Mouse (Mus musculus) MEL (cell line): Measurements from ENCODE around the gene Myl12a. TPM values are rescaled to one million over a fixed set of nuclear protein-coding genes. Genes with fewer than 3 reads are reported as not detected.
A peak's percentile ranks its signal among the peaks of the same experiment; 100 is the strongest.

ENCODE experiments used
- DNase-seq: peaks from one replicate; pipeline ENCODE4 v3.0.0; 2011; ENCODE audit warnings: low read depth, low spot score
- H3K27ac ChIP-seq: 2 replicates; pipeline ENCODE4 v1.5.1; 2012; ENCODE audit warnings: low read depth, mild to moderate bottlenecking, control low read depth, low read length, moderate library complexity; ENCODE audit not compliant: control insufficient read depth
- H3K27me3 ChIP-seq, 2 experiments: fragments of 150-350 bp in 1 of 2; sonication (generic) in 1 of 2; 2 replicates each; pipeline ENCODE4 v1.6.1; 2012; ENCODE audit warnings: low read length in 2 of 2, mild to moderate bottlenecking in 2 of 2, improper control_type of control experiment in 1 of 2, moderate library complexity in 1 of 2; ENCODE audit not compliant: insufficient read depth in 2 of 2, control insufficient read depth in 1 of 2
- H3K36me3 ChIP-seq, 2 experiments: 2 replicates each; pipeline ENCODE4 v1.6.1; 2012 to 2014; ENCODE audit warnings: low read length in 2 of 2, improper control_type of control experiment in 1 of 2, inconsistent platforms in 1 of 2, mild to moderate bottlenecking in 1 of 2; ENCODE audit not compliant: insufficient read depth in 2 of 2, control insufficient read depth in 1 of 2
- H3K4me1 ChIP-seq, 2 experiments: fragments of 150-350 bp in 1 of 2; sonication (generic) in 1 of 2; 2 replicates each; pipeline ENCODE4 v1.6.1; 2012; ENCODE audit warnings: low read length in 2 of 2, improper control_type of control experiment in 1 of 2, mild to moderate bottlenecking in 1 of 2; ENCODE audit not compliant: insufficient read depth in 2 of 2, control insufficient read depth in 1 of 2
- H3K4me3 ChIP-seq, 2 experiments: fragments of 150-350 bp in 1 of 2; sonication (generic) in 1 of 2; 2 replicates each; pipeline ENCODE4 v1.5.1; 2012; ENCODE audit warnings: low read depth in 2 of 2, low read length in 2 of 2, mild to moderate bottlenecking in 2 of 2, moderate library complexity in 2 of 2, control low read depth in 1 of 2, improper control_type of control experiment in 1 of 2; ENCODE audit not compliant: control insufficient read depth in 1 of 2, insufficient read depth in 1 of 2
- H3K79me2 ChIP-seq: 2 replicates; pipeline ENCODE4 v1.6.1; 2012; ENCODE audit warnings: mild to moderate bottlenecking, low read length, moderate library complexity; ENCODE audit not compliant: control insufficient read depth, poor library complexity, insufficient read depth
- H3K9ac ChIP-seq: 2 replicates; pipeline ENCODE4 v1.6.1; 2012; ENCODE audit warnings: low read depth, mild to moderate bottlenecking, control low read depth, low read length, moderate library complexity; ENCODE audit not compliant: control insufficient read depth, poor library complexity, severe bottlenecking
- H3K9me3 ChIP-seq: fragments of 150-350 bp; sonication (generic); replicated peaks from 2 replicates; pipeline ENCODE4 v1.6.1; 2012; ENCODE audit warnings: mild to moderate bottlenecking, low read length, improper control_type of control experiment, moderate library complexity; ENCODE audit not compliant: insufficient read depth
- CHD1 ChIP-seq: IDR thresholded peaks from 2 replicates; pipeline ENCODE4 v1.6.1; 2012; ENCODE audit warnings: low read depth, mild to moderate bottlenecking, inconsistent platforms, low read length, improper control_type of control experiment
- CHD2 ChIP-seq: IDR thresholded peaks from 2 replicates; pipeline ENCODE4 v1.6.1; 2011; ENCODE audit warnings: low read length, improper control_type of control experiment
- CTCF ChIP-seq, 3 experiments: IDR thresholded peaks in 2 of 3; conservative IDR thresholded peaks in 1 of 3; 2 replicates each; pipeline ENCODE4 v1.5.1; 2011 to 2012; ENCODE audit warnings: low read length in 3 of 3, low read depth in 2 of 3, mild to moderate bottlenecking in 2 of 3, improper control_type of control experiment in 1 of 3, inconsistent platforms in 1 of 3, mixed read lengths in 1 of 3, moderate library complexity in 1 of 3; ENCODE audit not compliant: control insufficient read depth in 1 of 3, insufficient read depth in 1 of 3, poor library complexity in 1 of 3, severe bottlenecking in 1 of 3
- E2F4 ChIP-seq: IDR thresholded peaks from 2 replicates; pipeline ENCODE4 v1.6.1; 2011; ENCODE audit warnings: low read depth, low read length, improper control_type of control experiment, borderline replicate concordance
- ELF1 ChIP-seq: IDR thresholded peaks from 2 replicates; pipeline ENCODE4 v1.6.1; 2014; ENCODE audit warnings: low read depth, mild to moderate bottlenecking, inconsistent platforms, low read length, improper control_type of control experiment, moderate library complexity
- EP300 ChIP-seq, 2 experiments: IDR thresholded peaks; 2 replicates each; pipeline ENCODE4 v1.6.1; 2011; ENCODE audit warnings: improper control_type of control experiment in 2 of 2, low read length in 2 of 2, low read depth in 1 of 2, mild to moderate bottlenecking in 1 of 2
- ETS1 ChIP-seq: IDR thresholded peaks from 2 replicates; pipeline ENCODE4 v1.6.1; 2012; ENCODE audit warnings: low read depth, mild to moderate bottlenecking, inconsistent platforms, low read length, improper control_type of control experiment, moderate library complexity
- GABPA ChIP-seq: IDR thresholded peaks from 2 replicates; pipeline ENCODE4 v1.6.1; 2012; ENCODE audit warnings: low read depth, mild to moderate bottlenecking, inconsistent platforms, low read length, improper control_type of control experiment, moderate library complexity
- HCFC1 ChIP-seq: IDR thresholded peaks from 2 replicates; pipeline ENCODE4 v1.6.1; 2012; ENCODE audit warnings: low read depth, mild to moderate bottlenecking, inconsistent platforms, low read length, improper control_type of control experiment, moderate library complexity
- JUND ChIP-seq: IDR thresholded peaks from 2 replicates; pipeline ENCODE4 v1.6.1; 2011; ENCODE audit warnings: low read depth, mild to moderate bottlenecking, improper control_type of control experiment, low read length
- MAFK ChIP-seq: IDR thresholded peaks from 2 replicates; pipeline ENCODE4 v1.6.1; 2011; ENCODE audit warnings: low read depth, mild to moderate bottlenecking, low read length, improper control_type of control experiment, borderline replicate concordance
- MAZ ChIP-seq: IDR thresholded peaks from 2 replicates; pipeline ENCODE4 v1.6.1; 2012; ENCODE audit warnings: low read depth, mild to moderate bottlenecking, inconsistent platforms, low read length, improper control_type of control experiment
- MEF2A ChIP-seq: IDR thresholded peaks from 2 replicates; pipeline ENCODE4 v1.6.1; 2014; ENCODE audit warnings: low read depth, mild to moderate bottlenecking, inconsistent platforms, low read length, improper control_type of control experiment; ENCODE audit not compliant: poor library complexity, insufficient replicate concordance, severe bottlenecking; ENCODE audit errors: extremely low read depth
- MYB ChIP-seq: IDR thresholded peaks from 2 replicates; pipeline ENCODE4 v1.6.1; 2011; ENCODE audit warnings: mild to moderate bottlenecking, low read depth, low read length, improper control_type of control experiment
- POLR2A ChIP-seq, 2 experiments: IDR thresholded peaks; 2 replicates each; pipeline ENCODE4 v1.6.1; 2011 to 2012; ENCODE audit warnings: low read length in 2 of 2, mild to moderate bottlenecking in 2 of 2, control low read depth in 1 of 2, improper control_type of control experiment in 1 of 2, low read depth in 1 of 2, moderate library complexity in 1 of 2; ENCODE audit not compliant: control insufficient read depth in 1 of 2, insufficient read depth in 1 of 2, poor library complexity in 1 of 2
- POLR2AphosphoS5 ChIP-seq: IDR thresholded peaks from 2 replicates; pipeline ENCODE4 v1.6.1; 2012; ENCODE audit warnings: low read depth, borderline replicate concordance, mild to moderate bottlenecking, inconsistent platforms, low read length, moderate library complexity, mixed read lengths
- RAD21 ChIP-seq: IDR thresholded peaks from 2 replicates; pipeline ENCODE4 v1.6.1; 2011; ENCODE audit warnings: mild to moderate bottlenecking, low read depth, low read length, improper control_type of control experiment
- RCOR1 ChIP-seq: IDR thresholded peaks from 2 replicates; pipeline ENCODE4 v1.6.1; 2012; ENCODE audit warnings: low read depth, mild to moderate bottlenecking, inconsistent platforms, low read length, improper control_type of control experiment
- SIN3A ChIP-seq: IDR thresholded peaks from 2 replicates; pipeline ENCODE4 v1.6.1; 2012; ENCODE audit warnings: low read length, improper control_type of control experiment, inconsistent platforms
- TAL1 ChIP-seq: IDR thresholded peaks from 2 replicates; pipeline ENCODE4 v1.6.1; 2012; ENCODE audit warnings: mild to moderate bottlenecking, inconsistent platforms, low read length, moderate library complexity, mixed read lengths
- TBP ChIP-seq: IDR thresholded peaks from 2 replicates; pipeline ENCODE4 v1.8.0; 2011; ENCODE audit warnings: low read depth, low read length, improper control_type of control experiment
- UBTF ChIP-seq: IDR thresholded peaks from 2 replicates; pipeline ENCODE4 v1.6.1; 2012; ENCODE audit warnings: low read depth, mild to moderate bottlenecking, inconsistent platforms, low read length, improper control_type of control experiment, moderate library complexity, borderline replicate concordance; ENCODE audit not compliant: insufficient read depth
- USF1 ChIP-seq: IDR thresholded peaks from 2 replicates; pipeline ENCODE4 v1.6.1; 2014; ENCODE audit warnings: low read depth, mild to moderate bottlenecking, inconsistent platforms, low read length, improper control_type of control experiment, moderate library complexity
- USF2 ChIP-seq, 2 experiments: IDR thresholded peaks; 2 replicates each; pipeline ENCODE4 v1.6.1; 2011 to 2012; ENCODE audit warnings: improper control_type of control experiment in 2 of 2, low read length in 2 of 2, borderline replicate concordance in 1 of 2, inconsistent platforms in 1 of 2, low read depth in 1 of 2, mild to moderate bottlenecking in 1 of 2; ENCODE audit not compliant: insufficient read depth in 1 of 2
- ZKSCAN1 ChIP-seq: IDR thresholded peaks from 2 replicates; pipeline ENCODE4 v1.6.1; 2012; ENCODE audit warnings: low read depth, mild to moderate bottlenecking, inconsistent platforms, low read length, improper control_type of control experiment, moderate library complexity
- ZMIZ1 ChIP-seq: IDR thresholded peaks from 2 replicates; pipeline ENCODE4 v1.6.1; 2012; ENCODE audit warnings: low read depth, mild to moderate bottlenecking, inconsistent platforms, low read length, improper control_type of control experiment, moderate library complexity
- polyA plus RNA-seq, 2 experiments: library from polyadenylated mRNA; stranded (reverse) in 1 of 2; unstranded in 1 of 2; fragments of >175 nt in 1 of 2; fragments of >200 nt in 1 of 2; gene quantifications; 2 replicates each; pipeline versions ENCODE4 v1.2.1 to v1.2.4; 2012; ENCODE audit warnings: low replicate concordance in 2 of 2, low read depth in 1 of 2; ENCODE audit not compliant: insufficient read length in 2 of 2, insufficient read depth in 1 of 2, missing spikeins in 1 of 2
- total RNA-seq: library from RNA; depleted of rRNA; stranded (reverse); fragments of 300-350 nt; gene quantifications from 2 replicates; pipeline ENCODE4 v1.2.3, GENCODE M21; 2012

Myl12a gene
- total and polyA plus RNA-seq, 3 experiments, result 113 to 130 TPM; not detected in 1

GRCm38 (mm10) chr17:71002081-71002743 lies 466 bp downstream of the Myl12a start, which contains the start of gene Myom1 (continued):
- TF ChIP-seq JUND, result no peak
- TF ChIP-seq RAD21, result no peak
- no peak for TF ChIP-seq CHD2
- TF ChIP-seq TAL1, result no peak

- H3K9me3 ChIP-seq, result no peaks in the 10 kb centered on the region
- peaks cover 6 to 21% of the 10 kb centered on the region in 2 experiments; a peak in 3 of 4 replicates for H3K4me1 ChIP-seq
- H3K9ac ChIP-seq, result peak overlapping the region; percentile 99
- peak; percentile 74 for DNase-seq
- TF ChIP-seq UBTF (0 out of 2 replicates have a peak, but pooled peaks have one; percentile 80), TBP (no peak), CHD1 (no peak), USF1 (no peak)
- peak overlapping the region; percentile 94 to 98 for H3K4me3 ChIP-seq
- H3K36me3 ChIP-seq, result peaks cover 0 to 18% of the 10 kb centered on the region in 2 experiments; a peak in 2 of 4 replicates
- H3K27me3 ChIP-seq, result no peaks in the 10 kb centered on the region
- H3K79me2 ChIP-seq, result peaks cover 48% of the 10 kb centered on the region
- peak overlapping the region; percentile 96 for H3K27ac ChIP-seq
Measured at GRCm38 (mm10) chr17:71001699-71002080, 988 bp downstream of the Myl12a start.

GRCm38 (mm10) chr17:71001067-71001466 lies 1.6 kb downstream of the Myl12a start:
- peaks cover 48% of the 10 kb centered on the region for H3K79me2 ChIP-seq
- peak; percentile 53 for DNase-seq
- TF ChIP-seq MAFK (peak; percentile 36; the same call in 1 of the 2 replicates), CHD2 (no peak), USF1 (0 out of 2 replicates have a peak, but pooled peaks have one; percentile 3), POLR2AphosphoS5 (no peak), CTCF (IDR thresholded peaks at IDR 0.05 in 2 of 3, conservative IDR thresholded peaks at IDR 0.05 in 1 of 3; ENCODE audit: control insufficient read depth in 1 of 3, insufficient read depth in 1 of 3, low read depth in 2 of 3, low read length in 3 of 3, poor library complexity in 1 of 3, severe bottlenecking in 1 of 3) (no peak), E2F4 (no peak), MAZ (no peak), ETS1 (0 out of 2 replicates have a peak, but pooled peaks have one; percentile 9), JUND (no peak), POLR2A (IDR thresholded peaks at IDR 0.05; ENCODE audit: control insufficient read depth in 1 of 2, insufficient read depth in 1 of 2, low read depth in 1 of 2, low read length in 2 of 2, poor library complexity in 1 of 2) (no peak), SIN3A (peak; percentile 65; the same call in 1 of the 2 replicates), ZKSCAN1 (no peak), HCFC1 (no peak; the same call in 1 of the 2 replicates), GABPA (no peak), MEF2A (no peak), USF2 (IDR thresholded peaks at IDR 0.05; ENCODE audit: borderline replicate concordance in 1 of 2, insufficient read depth in 1 of 2, low read depth in 1 of 2, low read length in 2 of 2) (no peak), MYB (no peak), EP300 (IDR thresholded peaks at IDR 0.05; ENCODE audit: low read depth in 1 of 2, low read length in 2 of 2) (peak in 1 of 2 experiments; percentile 36; a peak in 2 of 4 replicates), RCOR1 (peak; percentile 28; the same call in 1 of the 2 replicates), CHD1 (no peak), ZMIZ1 (no peak), TBP (no peak), ELF1 (0 out of 2 replicates have a peak, but pooled peaks have one; percentile 55)

More at GRCm38 (mm10) chr17:71001067-71001466, 1.6 kb downstream of the Myl12a start:
- Histone ChIP-seq H3K9me3 (no peaks in the 10 kb centered on the region), H3K27me3 (no peaks in the 10 kb centered on the region), H3K27ac (peak overlapping the region; percentile 96; the same call in 1 of the 2 replicates), H3K9ac (peak overlapping the region; percentile 99), H3K4me3 (peak overlapping the region; percentile 94 to 98), H3K4me1 (peaks cover 6 to 21% of the 10 kb centered on the region in 2 experiments; a peak in 3 of 4 replicates), H3K36me3 (peaks cover 0 to 18% of the 10 kb centered on the region in 2 experiments; a peak in 2 of 4 replicates)
